In the genomic region with DNA sequence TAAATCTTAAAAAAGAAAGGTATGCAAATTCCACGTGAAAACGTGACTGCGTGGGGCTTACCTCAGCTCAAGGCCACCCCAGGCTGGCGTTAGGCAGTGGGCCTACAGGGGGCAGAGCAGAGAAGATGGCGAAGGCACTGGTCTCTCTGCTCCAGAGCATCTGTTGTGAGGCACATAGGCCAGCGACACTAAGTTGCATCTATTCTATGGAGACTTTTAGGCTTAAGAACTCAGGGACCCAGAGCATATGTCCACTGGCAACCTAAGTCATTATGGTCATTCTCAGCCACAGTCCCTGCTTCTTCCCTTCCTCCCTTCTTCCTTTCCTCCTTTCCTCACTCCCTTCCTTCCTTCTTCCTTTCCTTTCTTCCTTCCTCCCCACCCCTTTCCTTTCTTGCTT, we compare ENCODE assay signal across 17 mouse cellular contexts.
"Had no signal": no experiment of that assay in that cellular context is flagged by ENCODE, and none has a peak within 500 bp of the region (broad histone marks: within the 10 kb centered on the region; RNA-seq: fewer than 3 reads in every experiment).

No protein-coding gene starts in this region.

- H3K27me3 ChIP-seq: limb, embryonic 15.5 days had no signal

- H3K4me2 ChIP-seq: limb, embryonic 12.5 days; limb, embryonic 15.5 days; liver, embryonic 11.5 days; neural tube, embryonic 13.5 days; stomach, embryonic 15.5 days had no signal

- H3K9ac ChIP-seq: limb, embryonic 15.5 days; neural tube, embryonic 13.5 days; stomach, embryonic 15.5 days had no signal

- H3K4me3 ChIP-seq: limb, embryonic 12.5 days; limb, embryonic 15.5 days; midbrain, embryonic 13.5 days; myocyte; neural tube, embryonic 13.5 days; stomach, embryonic 15.5 days had no signal

- ATAC-seq: inflammation-experienced regulatory T-cells, adult 6 months had no signal

- H3K9me3 ChIP-seq: limb, embryonic 12.5 days; limb, embryonic 15.5 days; midbrain, embryonic 13.5 days; neural tube, embryonic 13.5 days; stomach, embryonic 15.5 days had no signal

- H3K27ac ChIP-seq: limb, embryonic 12.5 days; limb, embryonic 15.5 days; neural tube, embryonic 13.5 days; stomach, embryonic 15.5 days had no signal

- H3K36me3 ChIP-seq: limb, embryonic 12.5 days; limb, embryonic 15.5 days; midbrain, embryonic 13.5 days; neural tube, embryonic 13.5 days; stomach, embryonic 15.5 days had no signal

- DNase-seq: kidney, adult 18-20 months; kidney, postnatal 25 days; left cerebral cortex, postnatal 4 days; lung, adult 2 months; right cerebral cortex, postnatal 25 days; spleen, adult 18-20 months; thymus, adult 2 months; thymus, postnatal 14 days; thymus, postnatal 4 days had no signal
